Mouse (Mus musculus) midbrain, embryonic 16.5 days (tissue): ENCODE measurements around the gene Gm21188. TPM values are rescaled to one million over a fixed set of nuclear protein-coding genes. Genes with fewer than 3 reads are reported as not detected.
A peak's percentile ranks its signal among the peaks of the same experiment; 100 is the strongest.
"Not testable (repeated sequence)": the region's sequence is repeated elsewhere in the genome, so short reads cannot be mapped to it uniquely, and the experiment has no call there.

Experiments used
- ATAC-seq: fragments of 200-750 bp; cut with Nextera tagmentation; 2 replicates; pipeline ENCODE4 v1.8.0; 2017; ENCODE audit warnings: moderate TSS enrichment
- H3K27ac ChIP-seq: fragments of 300-500 bp; sonication (generic); 2 replicates; pipeline ENCODE4 v1.5.1; 2014; ENCODE audit warnings: mild to moderate bottlenecking, low read length, mixed read lengths
- H3K27me3 ChIP-seq: fragments of 300-500 bp; sonication (generic); 2 replicates; pipeline ENCODE4 v1.6.1; 2014; ENCODE audit warnings: low read depth, low read length, mixed read lengths; ENCODE audit not compliant: control insufficient read depth, insufficient read depth
- H3K36me3 ChIP-seq: fragments of 300-500 bp; sonication (generic); 2 replicates; pipeline ENCODE4 v1.6.1; 2014; ENCODE audit warnings: mild to moderate bottlenecking, low read length, moderate library complexity, mixed read lengths; ENCODE audit not compliant: control insufficient read depth, insufficient read depth
- H3K4me1 ChIP-seq: fragments of 300-500 bp; sonication (generic); 2 replicates; pipeline ENCODE4 v1.6.1; 2014; ENCODE audit warnings: mild to moderate bottlenecking, low read length, mixed read lengths; ENCODE audit not compliant: control insufficient read depth, insufficient read depth
- H3K4me2 ChIP-seq: fragments of 300-500 bp; sonication (generic); 2 replicates; pipeline ENCODE4 v1.6.1; 2014; ENCODE audit warnings: mild to moderate bottlenecking, low read length, mixed read lengths
- H3K4me3 ChIP-seq: fragments of 300-500 bp; sonication (generic); 2 replicates; pipeline ENCODE4 v1.5.1; 2014; ENCODE audit warnings: low read depth, mild to moderate bottlenecking, low read length, moderate library complexity, mixed read lengths
- H3K9ac ChIP-seq: fragments of 300-500 bp; sonication (generic); 2 replicates; pipeline ENCODE4 v1.6.1; 2014; ENCODE audit warnings: low read depth, low read length, mixed read lengths
- H3K9me3 ChIP-seq: fragments of 300-500 bp; sonication (generic); replicated peaks from 2 replicates; pipeline ENCODE4 v1.6.1; 2014; ENCODE audit warnings: mild to moderate bottlenecking, low read length, mixed read lengths; ENCODE audit not compliant: control insufficient read depth, poor library complexity, severe bottlenecking
- WGBS: fragments of 180-500 bp; shearing (Covaris S2); extraction: QIAGEN DNeasy Blood & Tissue Kit; methylation state at CpG from one replicate; pipeline ENCODE4 v1.1.7; 2014; 5-methylcytosine and 5-hydroxymethylcytosine counted together
- polyA plus RNA-seq: library from polyadenylated mRNA; unstranded; fragments of >200 nt; fragmentation: Nextera tagmentation; extraction: Ambion mirVana; gene quantifications from 2 replicates; pipeline ENCODE4 v1.2.1, GENCODE M21; 2015

Gene Gm21188
- not detected in 2 replicates for polyA plus RNA-seq

DNA sequence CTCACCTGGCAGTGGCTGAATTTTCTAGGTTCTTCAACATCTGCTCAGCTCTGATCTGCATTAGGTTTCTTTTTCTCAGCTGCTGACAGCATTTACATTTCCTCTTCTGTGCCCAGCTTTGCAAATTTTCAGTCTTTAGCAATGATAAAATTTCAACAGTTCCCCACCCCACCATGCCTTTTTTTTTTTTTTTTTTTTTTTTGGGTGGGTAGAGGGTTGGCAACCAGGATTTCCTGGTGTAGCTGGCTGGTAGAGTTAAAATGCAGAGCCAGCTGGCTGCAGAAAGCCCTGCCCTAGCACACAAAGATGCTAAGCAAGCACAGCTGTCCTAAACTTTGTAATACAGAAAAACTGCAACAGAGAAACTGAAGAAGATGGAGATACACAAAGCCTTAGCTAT lies at the start of gene Gm21188:
Gene Gm21188, minus strand, starts transcription at position 110 of the 400 bp plus-strand sequence.
- not testable (repeated sequence) for H3K27me3 ChIP-seq, H3K9ac ChIP-seq, H3K27ac ChIP-seq, ATAC-seq, H3K9me3 ChIP-seq, H3K4me1 ChIP-seq, H3K4me2 ChIP-seq, H3K36me3 ChIP-seq, H3K4me3 ChIP-seq

DNA sequence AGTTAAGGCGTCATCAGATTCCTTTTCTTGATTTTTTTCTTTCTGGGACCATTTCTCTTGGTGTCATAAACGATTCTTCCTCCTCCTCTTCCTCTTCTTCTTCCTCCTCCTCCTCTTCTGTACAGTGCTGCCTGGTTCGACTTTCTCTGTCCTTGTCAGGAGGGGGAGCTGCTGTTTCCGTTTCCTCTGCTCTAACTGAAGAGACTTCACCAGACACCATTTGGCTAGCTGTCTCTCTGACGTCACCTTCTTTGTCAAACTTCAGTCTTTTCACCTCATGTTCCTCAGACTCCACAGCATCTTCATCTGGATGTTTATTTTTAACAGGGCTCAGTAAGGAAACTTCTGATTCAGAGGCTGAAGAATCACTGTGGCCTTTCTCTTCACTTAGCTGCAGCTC lies 47.3 kb upstream of the Gm21188 start:
- not testable (repeated sequence) for H3K4me1 ChIP-seq, H3K27me3 ChIP-seq, H3K4me2 ChIP-seq, H3K36me3 ChIP-seq, H3K4me3 ChIP-seq, H3K9me3 ChIP-seq, ATAC-seq, H3K9ac ChIP-seq, H3K27ac ChIP-seq
- no CpG with 5 or more reads among the region's 5 CpGs for WGBS

DNA sequence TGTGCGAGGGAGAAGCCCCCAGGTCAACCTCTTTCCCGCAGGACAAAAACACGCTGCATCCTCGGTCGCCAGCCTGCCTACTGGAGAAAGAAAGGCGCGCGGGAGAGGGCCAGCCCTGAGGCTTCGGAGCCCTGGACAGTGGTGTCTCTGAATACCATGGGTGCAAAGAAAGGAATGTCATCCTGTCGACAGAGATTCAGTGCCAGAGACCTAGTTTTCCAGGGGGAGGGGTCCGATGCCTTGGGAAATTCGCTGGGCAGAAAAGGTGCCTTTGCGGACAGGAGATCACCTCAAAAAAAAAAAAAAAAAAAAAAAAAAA lies 44.9 kb upstream of the Gm21188 start:
- 2% methylated on average over 4 of the region's 13 CpGs for WGBS
- not testable (repeated sequence) for H3K4me1 ChIP-seq, H3K4me2 ChIP-seq, H3K27ac ChIP-seq, H3K9me3 ChIP-seq, H3K9ac ChIP-seq, H3K36me3 ChIP-seq, H3K27me3 ChIP-seq, H3K4me3 ChIP-seq, ATAC-seq

DNA sequence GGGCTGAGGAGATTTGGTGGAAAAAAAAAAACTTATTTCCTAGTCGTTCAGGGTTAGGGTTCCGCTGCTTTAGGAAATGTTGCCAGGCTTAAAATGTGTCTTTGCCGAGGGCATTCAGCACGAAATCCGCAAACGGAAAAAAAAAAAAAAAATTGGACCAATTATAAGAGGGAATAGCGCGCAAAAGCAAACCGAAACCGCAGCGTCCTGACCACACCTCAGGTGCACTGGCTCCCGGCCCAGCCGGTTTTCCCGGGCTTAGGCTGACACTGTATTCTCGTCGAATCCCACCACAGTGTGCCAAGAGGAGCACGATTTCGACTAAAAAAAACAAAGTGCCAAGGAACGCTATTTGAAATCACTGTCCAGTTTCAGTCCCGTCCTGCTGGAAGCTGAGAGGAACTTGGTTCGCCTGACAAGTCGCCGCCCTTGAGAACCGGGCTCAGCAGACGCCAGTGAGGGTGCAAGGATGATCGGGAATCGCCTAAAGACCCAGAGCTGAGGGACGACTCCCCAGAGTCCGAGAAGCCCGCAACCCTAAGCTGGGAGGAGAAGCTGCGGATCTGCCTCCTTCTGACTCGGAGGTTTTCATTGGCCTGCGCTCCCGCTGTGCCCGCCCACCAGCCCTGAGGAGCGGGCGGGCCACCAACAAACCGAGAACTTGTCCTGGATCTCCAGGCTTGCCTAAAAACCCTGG lies 44.4 kb upstream of the Gm21188 start:
- WGBS, result under 1% methylated on average over 23 of the region's 38 CpGs
- not testable (repeated sequence) for H3K4me1 ChIP-seq, H3K4me2 ChIP-seq, H3K9ac ChIP-seq, H3K4me3 ChIP-seq, H3K27me3 ChIP-seq, H3K36me3 ChIP-seq, H3K9me3 ChIP-seq, ATAC-seq, H3K27ac ChIP-seq

DNA sequence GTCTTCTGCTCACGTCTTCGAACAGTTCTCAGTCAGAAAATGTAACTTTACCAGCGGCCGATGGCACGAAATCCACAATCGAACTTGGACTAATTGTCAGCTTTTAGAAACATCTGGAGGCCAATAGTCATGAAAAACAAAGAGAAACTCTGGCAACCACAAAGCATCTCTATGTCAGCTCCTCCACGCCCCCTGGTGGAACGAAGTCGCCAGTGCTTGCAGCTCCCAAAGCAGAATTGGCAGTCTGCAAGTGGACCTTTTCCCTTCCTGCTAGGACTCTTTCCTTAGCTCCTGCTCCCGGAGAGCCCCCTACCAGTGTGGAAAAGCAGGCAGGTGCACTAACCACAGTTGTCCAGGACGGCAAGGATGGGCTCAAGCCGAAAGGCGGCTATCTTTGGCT lies 41.0 kb upstream of the Gm21188 start:
- WGBS, result no CpG with 5 or more reads among the region's 13 CpGs
- ATAC-seq, result not testable (repeated sequence)

DNA sequence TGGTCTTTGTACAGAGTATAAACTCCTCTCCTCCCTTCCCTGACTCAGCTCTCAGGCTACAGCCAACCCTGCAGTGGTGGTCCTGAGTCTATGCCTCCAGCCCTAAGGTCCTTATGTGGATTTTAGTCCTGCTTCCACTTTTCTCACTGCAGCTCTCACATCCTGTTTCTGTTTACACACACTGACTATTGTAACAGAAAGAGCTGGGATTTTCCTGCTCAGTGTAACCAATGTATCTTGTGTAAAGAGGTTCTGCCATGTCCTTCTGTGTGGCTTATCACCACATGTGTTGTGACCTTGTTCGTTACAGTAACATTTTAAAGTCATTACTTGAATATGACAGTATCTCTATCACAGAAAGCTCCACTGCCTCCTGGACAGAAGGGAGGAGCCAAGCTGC lies 27.6 kb upstream of the Gm21188 start:
- not testable (repeated sequence) for H3K4me2 ChIP-seq, H3K9me3 ChIP-seq, H3K4me1 ChIP-seq, H3K36me3 ChIP-seq, H3K9ac ChIP-seq, H3K4me3 ChIP-seq, ATAC-seq, H3K27ac ChIP-seq, H3K27me3 ChIP-seq
- WGBS, result no CpG with 5 or more reads among the region's 1 CpGs

More for the DNA sequence above, 41.0 kb upstream of the Gm21188 start:
- H3K4me2 ChIP-seq, H3K27me3 ChIP-seq, H3K27ac ChIP-seq, H3K9me3 ChIP-seq, H3K4me3 ChIP-seq, H3K4me1 ChIP-seq, H3K9ac ChIP-seq, H3K36me3 ChIP-seq: not testable (repeated sequence)

DNA sequence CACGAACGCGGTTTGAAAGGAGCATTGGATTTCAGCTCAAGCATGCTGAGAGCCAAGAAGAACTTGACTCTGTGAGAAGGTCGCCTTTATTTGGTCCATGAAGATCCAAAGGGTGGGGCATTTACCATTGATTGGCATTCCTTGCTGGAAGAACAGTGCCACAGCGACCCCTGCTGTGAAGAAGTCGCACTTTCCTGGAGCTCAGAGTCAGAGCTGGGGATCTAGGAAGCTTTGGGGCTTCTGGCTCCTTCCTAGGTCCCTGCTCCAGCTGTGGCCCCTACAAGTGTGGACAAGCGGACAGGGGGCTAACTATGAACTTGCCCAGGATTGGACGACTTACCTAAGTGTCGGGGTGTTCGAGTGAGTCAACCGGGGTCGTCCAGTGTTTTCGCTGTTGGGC lies 18.9 kb upstream of the Gm21188 start:
- WGBS, result no CpG with 5 or more reads among the region's 13 CpGs
- H3K4me3 ChIP-seq, ATAC-seq, H3K4me1 ChIP-seq, H3K9ac ChIP-seq, H3K27ac ChIP-seq, H3K4me2 ChIP-seq, H3K9me3 ChIP-seq, H3K27me3 ChIP-seq, H3K36me3 ChIP-seq: not testable (repeated sequence)

DNA sequence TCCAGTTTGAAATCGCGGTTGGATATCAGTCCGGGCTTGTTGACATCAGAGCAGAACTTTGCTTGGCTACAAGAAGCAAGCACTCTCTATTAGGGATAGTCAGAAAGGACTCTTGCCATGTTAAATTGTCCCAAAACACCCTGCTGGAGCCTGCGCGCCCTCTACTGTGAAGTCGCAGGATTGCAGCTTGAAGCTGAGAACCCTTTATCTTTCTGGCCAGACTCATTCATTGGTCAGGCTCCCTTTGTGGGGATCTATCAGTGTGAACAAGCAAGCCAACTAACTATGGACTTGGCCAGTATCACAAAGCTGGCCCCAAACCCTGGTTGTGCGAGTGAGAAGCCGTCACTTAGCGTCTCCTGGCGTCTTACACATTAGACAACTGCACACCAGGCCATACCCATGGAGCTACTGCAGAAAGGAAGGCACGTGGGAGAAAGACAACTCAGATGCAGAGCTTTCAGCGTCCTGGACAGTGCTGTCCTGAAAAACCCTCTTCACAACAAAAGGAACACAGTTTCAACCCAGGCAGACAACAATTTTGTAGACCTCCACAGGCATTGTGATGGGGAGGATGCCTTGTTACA lies 18.1 kb upstream of the Gm21188 start:
- H3K4me3 ChIP-seq, H3K27me3 ChIP-seq, H3K36me3 ChIP-seq, H3K9ac ChIP-seq, H3K9me3 ChIP-seq, H3K4me1 ChIP-seq, H3K27ac ChIP-seq, H3K4me2 ChIP-seq: not testable (repeated sequence)
- WGBS, result no CpG with 5 or more reads among the region's 12 CpGs
- peak; percentile 51; the same call in 1 of the 2 replicates for ATAC-seq

DNA sequence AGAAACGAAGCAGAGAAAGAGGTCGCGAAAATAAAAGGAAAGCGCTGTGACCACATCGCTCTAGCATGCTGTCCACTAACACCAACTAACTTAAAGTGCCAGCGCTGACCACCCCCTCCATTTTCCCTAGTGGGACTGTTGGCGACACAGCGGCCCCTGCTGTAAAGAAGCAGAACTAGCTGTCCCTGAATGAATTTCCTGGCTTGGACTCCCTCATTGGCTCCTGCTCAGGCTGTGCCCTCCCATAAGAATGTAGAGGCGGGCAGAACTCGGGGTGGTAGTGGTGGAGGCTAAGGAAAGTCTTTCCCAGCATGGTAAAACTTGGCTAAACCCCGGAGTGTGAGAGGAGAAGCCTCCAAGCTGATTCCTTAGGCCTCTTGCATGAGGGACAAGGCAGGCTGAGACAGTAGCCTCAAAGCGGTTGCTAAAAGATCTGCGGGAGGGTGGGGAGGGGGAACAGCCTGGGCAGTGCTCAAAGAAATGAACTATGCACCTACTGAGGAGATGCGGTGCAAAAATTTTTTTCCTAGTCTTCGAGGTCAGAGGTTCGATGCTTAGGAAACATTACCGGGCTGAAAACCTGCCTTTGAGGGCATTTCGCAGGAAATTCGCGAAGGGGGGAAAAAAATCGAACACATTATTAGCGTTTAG lies 11.6 kb upstream of the Gm21188 start:
- not testable (repeated sequence) for H3K27ac ChIP-seq, H3K9ac ChIP-seq, H3K27me3 ChIP-seq, H3K4me2 ChIP-seq, H3K36me3 ChIP-seq, H3K4me1 ChIP-seq, H3K9me3 ChIP-seq, H3K4me3 ChIP-seq
- ATAC-seq, result peak; percentile 77
- WGBS, result no CpG with 5 or more reads among the region's 22 CpGs
